Mouse (Mus musculus) mouse trophoblast stem cell (cell line): ENCODE measurements around the gene Zbtb18.

Experiments used
- in situ Hi-C, 2 experiments: fragments of 300-500 bp; cut with MseI, MboI; formaldehyde crosslinking; loops; 2 replicates in 1 of 2; 3 replicates in 1 of 2; pipeline ENCODE4 v1.15.1; 2025

Gene Zbtb18

GRCm38 (mm10) chr1:177479356-177480004 lies 37.3 kb downstream of the Zbtb18 start:
- in situ Hi-C loops: no loop called here

GRCm38 (mm10) chr1:177483612-177484011 lies 41.5 kb downstream of the Zbtb18 start:
- in situ Hi-C loops: no loop called here

- in situ Hi-C loops: no loop called here
These were observed 42.1 kb downstream of the Zbtb18 start for GRCm38 (mm10) chr1:177484280-177484679.

GRCm38 (mm10) chr1:177484680-177485079 lies 42.5 kb downstream of the Zbtb18 start:
- in situ Hi-C loops: no loop called here

- in situ Hi-C loops: no loop called here
These were observed 47.7 kb downstream of the Zbtb18 start for GRCm38 (mm10) chr1:177489844-177490243.

GRCm38 (mm10) chr1:177490808-177491207 lies 48.7 kb downstream of the Zbtb18 start:
- in situ Hi-C loops: no loop called here

- in situ Hi-C loops: no loop called here
These were observed 49.1 kb downstream of the Zbtb18 start for GRCm38 (mm10) chr1:177491280-177491679.

GRCm38 (mm10) chr1:177494306-177494705 lies 52.2 kb downstream of the Zbtb18 start:
- in situ Hi-C loops: no loop called here

GRCm38 (mm10) chr1:177494913-177495542 lies 52.9 kb downstream of the Zbtb18 start:
- in situ Hi-C loops: no loop called here
